Mouse (Mus musculus) small intestine, adult 2 months (tissue): ENCODE results near the gene Tcl1b5.
"Not testable (repeated sequence)": the region's sequence is repeated elsewhere in the genome, so short reads cannot be mapped to it uniquely, and the experiment has no call there.

Experiments used
- CTCF ChIP-seq: fragments of 200-500 bp; IDR thresholded peaks from 2 replicates; pipeline ENCODE4 v1.5.1; 2012; ENCODE audit warnings: low read depth, mild to moderate bottlenecking, control low read depth, inconsistent platforms, low read length, moderate library complexity, mixed read lengths; ENCODE audit not compliant: insufficient replicate concordance, insufficient read length; ENCODE audit errors: extremely low read depth
- POLR2A ChIP-seq: fragments of 200-500 bp; IDR thresholded peaks from 2 replicates; pipeline ENCODE4 v1.6.1; 2012; ENCODE audit warnings: low read depth, mild to moderate bottlenecking, control low read depth, inconsistent platforms, low read length, moderate library complexity

GRCm38 (mm10) chr12:105129494-105130205, 46.5 kb upstream of the Tcl1b5 start:
- not testable (repeated sequence) for TF ChIP-seq POLR2A, CTCF
